Mouse (Mus musculus): ENCODE data around the gene Micu2. TPM values are rescaled to one million over a fixed set of nuclear protein-coding genes. Genes with fewer than 3 reads are reported as not detected.

The Micu2 gene
- total and polyA plus RNA-seq, 2 experiments from 2014 or later = 50.8 to 71.6 TPM

DNA sequence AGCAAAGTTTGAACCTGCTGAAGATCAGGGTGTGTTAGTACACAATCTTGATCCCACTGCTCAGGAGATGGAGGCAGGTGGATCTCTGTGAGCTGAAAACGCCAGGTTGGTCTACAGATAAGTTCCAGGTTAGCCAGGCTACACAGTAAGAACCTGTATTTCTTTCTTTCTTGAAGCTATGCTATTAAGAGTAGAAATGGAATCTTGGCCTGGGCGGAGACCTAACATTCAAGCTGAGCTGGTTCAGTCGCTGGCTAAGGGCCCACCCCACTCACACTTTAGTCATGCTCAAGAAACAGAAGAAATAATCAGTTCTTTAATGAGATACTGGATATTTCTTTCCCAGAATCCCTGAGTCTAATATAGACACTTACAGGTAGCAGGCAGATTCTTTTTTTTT lies 115.7 kb downstream of the Micu2 start:
- Histone ChIP-seq H3K36me3 (ENCODE audit: insufficient read depth, low read length) (no peaks in the 10 kb centered on the region), H3K27ac (ENCODE audit: low read depth, low read length) (no peak overlapping the region), H3K4me2 (ENCODE audit: low read depth, low read length, poor library complexity, severe bottlenecking) (no peak overlapping the region), H3K4me1 (ENCODE audit: insufficient read depth, low read length) (peaks cover 8% of the 10 kb centered on the region), H3K9me3 (ENCODE audit: low read length) (no peaks in the 10 kb centered on the region), H3K9ac (replicated peaks; ENCODE audit: low read length, poor library complexity, severe bottlenecking) (no peak overlapping the region), H3K27me3 (ENCODE audit: insufficient read depth, low read length) (no peaks in the 10 kb centered on the region), H3K4me3 (ENCODE audit: low read depth, low read length) (no peak overlapping the region)
- 92% methylated on average over 3 of the region's 3 CpGs for WGBS
- DNase-seq (ENCODE audit: low spot score) = no peak
- TF ChIP-seq CTCF (IDR thresholded peaks at IDR 0.05) = no peak
- ATAC-seq (ENCODE audit: low FRiP score) = no peak

DNA sequence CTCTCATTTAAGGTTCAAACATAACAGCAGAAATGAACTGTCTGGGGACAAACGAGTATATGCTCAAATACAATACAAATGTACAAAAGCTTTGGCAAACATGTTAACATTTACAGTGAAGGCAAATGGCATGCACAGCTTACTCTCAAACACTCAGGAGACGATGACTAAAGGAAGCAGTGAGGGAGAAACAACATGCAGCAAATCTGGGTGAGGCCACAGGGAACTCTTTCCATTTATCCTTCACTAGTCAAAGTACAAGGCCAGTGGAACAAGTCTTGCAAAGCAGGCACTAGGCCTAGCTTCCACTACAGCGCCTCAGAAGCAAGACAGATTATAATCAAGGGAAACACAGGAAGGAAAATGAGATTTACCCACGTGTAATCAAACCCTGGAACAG lies 116.3 kb downstream of the Micu2 start:
- no peak for ATAC-seq (ENCODE audit: low FRiP score)

DNA sequence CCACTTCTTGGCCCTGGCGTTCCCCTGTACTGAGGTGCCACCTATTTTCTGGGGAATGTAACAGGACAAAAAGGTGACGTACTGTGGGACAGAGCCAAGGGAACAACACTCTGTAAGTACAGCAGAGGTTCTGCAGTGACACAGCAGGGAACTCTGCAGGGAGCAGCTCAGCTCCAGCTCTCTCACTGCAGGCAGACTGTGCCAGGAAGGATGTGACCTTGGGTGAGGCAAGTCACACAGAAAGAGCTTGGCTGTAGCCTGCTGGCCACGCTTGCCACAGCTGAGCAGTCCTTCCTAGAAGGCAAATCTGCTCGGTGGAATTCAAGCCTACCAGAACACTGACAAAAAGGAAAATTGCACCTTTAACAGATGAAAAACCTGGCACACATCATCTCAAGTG lies 117.3 kb downstream of the Micu2 start:
- ATAC-seq (ENCODE audit: low FRiP score) (no peak), DNase-seq (ENCODE audit: low spot score) (peak; percentile 48)
- 43% methylated on average over 4 of the region's 4 CpGs for WGBS
- H3K9ac ChIP-seq (replicated peaks; ENCODE audit: low read length, poor library complexity, severe bottlenecking) = no peak overlapping the region
- H3K27me3 ChIP-seq (ENCODE audit: insufficient read depth, low read length) = no peaks in the 10 kb centered on the region
- no peaks in the 10 kb centered on the region for H3K36me3 ChIP-seq (ENCODE audit: insufficient read depth, low read length)
- peak overlapping the region; percentile 19; the same call in 1 of the 2 replicates for H3K27ac ChIP-seq (ENCODE audit: low read depth, low read length)
- no peak overlapping the region for H3K4me2 ChIP-seq (ENCODE audit: low read depth, low read length, poor library complexity, severe bottlenecking)
- peak; percentile 3; the same call in 1 of the 2 replicates for TF ChIP-seq CTCF (IDR thresholded peaks at IDR 0.05)
- H3K9me3 ChIP-seq (ENCODE audit: low read length) = no peaks in the 10 kb centered on the region
- H3K4me3 ChIP-seq (ENCODE audit: low read depth, low read length) = no peak overlapping the region
- H3K4me1 ChIP-seq (ENCODE audit: insufficient read depth, low read length) = peaks cover 3% of the 10 kb centered on the region; the same call in 1 of the 2 replicates

More for the DNA sequence above, 116.3 kb downstream of the Micu2 start:
- DNase-seq (ENCODE audit: low spot score) = no peak
- H3K9me3 ChIP-seq (ENCODE audit: low read length) = no peaks in the 10 kb centered on the region
- WGBS = 67% methylated on average over 4 of the region's 4 CpGs
- no peak overlapping the region for H3K9ac ChIP-seq (replicated peaks; ENCODE audit: low read length, poor library complexity, severe bottlenecking)
- no peaks in the 10 kb centered on the region for H3K36me3 ChIP-seq (ENCODE audit: insufficient read depth, low read length)
- H3K4me3 ChIP-seq (ENCODE audit: low read depth, low read length) = no peak overlapping the region
- no peak for TF ChIP-seq CTCF (IDR thresholded peaks at IDR 0.05)
- H3K4me2 ChIP-seq (ENCODE audit: low read depth, low read length, poor library complexity, severe bottlenecking) = no peak overlapping the region
- no peak overlapping the region for H3K27ac ChIP-seq (ENCODE audit: low read depth, low read length)
- H3K27me3 ChIP-seq (ENCODE audit: insufficient read depth, low read length) = no peaks in the 10 kb centered on the region
- peaks cover 3% of the 10 kb centered on the region; the same call in 1 of the 2 replicates for H3K4me1 ChIP-seq (ENCODE audit: insufficient read depth, low read length)

DNA sequence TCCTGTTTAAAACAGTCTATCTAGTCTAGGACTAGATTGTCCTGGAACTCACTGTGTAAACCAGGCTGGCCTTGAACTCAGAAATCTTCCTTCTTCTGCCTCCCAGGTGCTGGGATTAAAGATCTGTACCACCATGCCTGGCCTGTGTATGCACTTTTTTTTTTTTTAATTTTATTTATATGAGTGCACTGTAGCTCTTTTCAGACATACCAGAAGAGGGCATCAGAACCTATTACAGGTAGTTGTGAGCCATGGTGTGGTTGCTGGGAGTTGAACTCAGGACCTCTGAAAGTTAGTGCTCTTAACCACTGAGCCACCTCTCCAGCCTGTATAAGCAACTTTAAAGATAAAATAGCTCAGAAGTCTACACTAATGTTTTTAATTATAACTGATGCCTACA lies 118.0 kb downstream of the Micu2 start:
- no peak for ATAC-seq (ENCODE audit: low FRiP score)
- H3K4me3 ChIP-seq (ENCODE audit: low read depth, low read length) = no peak overlapping the region

DNA sequence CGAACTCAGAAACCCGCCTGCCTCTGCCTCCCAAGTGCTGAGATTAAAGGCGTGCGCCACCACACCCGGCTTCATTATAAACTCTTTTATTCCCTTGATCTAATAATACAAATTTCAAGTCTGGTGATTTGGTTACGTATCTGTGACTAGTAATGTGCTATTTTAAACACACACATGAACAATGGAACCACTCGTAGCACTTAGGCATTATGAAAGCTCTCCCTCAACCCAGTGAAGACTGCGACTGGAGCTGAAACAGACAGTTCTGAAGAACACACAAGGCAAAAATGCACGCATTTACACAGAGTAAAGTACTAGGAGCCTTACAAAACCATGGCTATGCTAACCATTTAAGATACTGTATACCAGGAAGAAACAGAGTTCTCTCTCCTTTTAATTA lies 121.1 kb downstream of the Micu2 start:
- Histone ChIP-seq H3K4me2 (ENCODE audit: low read depth, low read length, poor library complexity, severe bottlenecking) (no peak overlapping the region), H3K27me3 (ENCODE audit: insufficient read depth, low read length) (no peaks in the 10 kb centered on the region), H3K27ac (ENCODE audit: low read depth, low read length) (no peak overlapping the region), H3K4me3 (ENCODE audit: low read depth, low read length) (no peak overlapping the region), H3K4me1 (ENCODE audit: insufficient read depth, low read length) (peaks cover 3% of the 10 kb centered on the region; the same call in 1 of the 2 replicates), H3K9me3 (ENCODE audit: low read length) (no peaks in the 10 kb centered on the region), H3K36me3 (ENCODE audit: insufficient read depth, low read length) (peaks cover 4% of the 10 kb centered on the region; the same call in 1 of the 2 replicates), H3K9ac (replicated peaks; ENCODE audit: low read length, poor library complexity, severe bottlenecking) (no peak overlapping the region)
- no peak for ATAC-seq (ENCODE audit: low FRiP score)
- WGBS = 93% methylated on average over 9 of the region's 9 CpGs
- TF ChIP-seq CTCF (IDR thresholded peaks at IDR 0.05) = no peak
- no peak for DNase-seq (ENCODE audit: low spot score)

More for the DNA sequence above, 118.0 kb downstream of the Micu2 start:
- no peaks in the 10 kb centered on the region for H3K9me3 ChIP-seq (ENCODE audit: low read length)
- no peak for DNase-seq (ENCODE audit: low spot score)
- no peaks in the 10 kb centered on the region for H3K36me3 ChIP-seq (ENCODE audit: insufficient read depth, low read length)
- H3K9ac ChIP-seq (replicated peaks; ENCODE audit: low read length, poor library complexity, severe bottlenecking) = no peak overlapping the region
- H3K4me2 ChIP-seq (ENCODE audit: low read depth, low read length, poor library complexity, severe bottlenecking) = no peak overlapping the region
- H3K4me1 ChIP-seq (ENCODE audit: insufficient read depth, low read length) = peaks cover 3% of the 10 kb centered on the region; the same call in 1 of the 2 replicates
- H3K27ac ChIP-seq (ENCODE audit: low read depth, low read length) = no peak overlapping the region
- no peak for TF ChIP-seq CTCF (IDR thresholded peaks at IDR 0.05)
- no peaks in the 10 kb centered on the region for H3K27me3 ChIP-seq (ENCODE audit: insufficient read depth, low read length)

DNA sequence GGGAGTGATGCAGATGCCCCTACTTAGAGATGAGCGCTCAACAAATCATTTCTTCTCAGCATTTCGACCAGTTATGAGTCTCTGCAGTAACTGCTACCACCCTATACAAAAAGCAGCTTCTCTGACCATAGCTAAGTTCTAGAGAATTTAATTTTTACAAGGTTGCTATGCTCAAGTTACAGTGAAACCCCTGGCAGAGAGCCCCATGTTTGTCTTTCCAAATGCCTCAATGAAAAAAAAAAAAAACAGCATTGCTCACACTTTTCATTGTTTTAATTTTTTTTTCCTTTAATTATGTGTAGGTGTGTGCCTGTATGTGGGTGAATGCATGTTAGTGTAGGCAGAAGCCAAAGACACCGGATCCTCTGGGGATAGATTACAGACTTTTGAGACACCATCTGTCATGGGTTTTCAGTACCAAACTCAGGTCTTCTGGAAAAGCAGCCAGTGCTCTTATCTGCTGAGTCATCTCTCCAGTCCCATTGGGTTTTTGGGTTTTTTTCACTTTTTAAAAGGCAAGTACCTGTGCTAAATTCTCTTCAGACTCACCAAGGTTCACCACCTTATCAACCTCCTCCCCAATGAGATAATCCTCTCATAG lies 132.3 kb downstream of the Micu2 start:
- ATAC-seq (ENCODE audit: low FRiP score) (no peak), DNase-seq (ENCODE audit: low spot score) (no peak)
- Histone ChIP-seq H3K27ac (ENCODE audit: low read depth, low read length) (no peak overlapping the region), H3K36me3 (ENCODE audit: insufficient read depth, low read length) (peaks cover 21% of the 10 kb centered on the region), H3K4me1 (ENCODE audit: insufficient read depth, low read length) (no peaks in the 10 kb centered on the region), H3K4me2 (ENCODE audit: low read depth, low read length, poor library complexity, severe bottlenecking) (no peak overlapping the region), H3K9ac (replicated peaks; ENCODE audit: low read length, poor library complexity, severe bottlenecking) (no peak overlapping the region), H3K27me3 (ENCODE audit: insufficient read depth, low read length) (no peaks in the 10 kb centered on the region), H3K9me3 (ENCODE audit: low read length) (no peaks in the 10 kb centered on the region), H3K4me3 (ENCODE audit: low read depth, low read length) (no peak overlapping the region)
- TF ChIP-seq CTCF (IDR thresholded peaks at IDR 0.05) = no peak
- WGBS = 98% methylated on average over 3 of the region's 3 CpGs

Other genes with a start within 250 kb of the Micu2 start
- 7.7 and 8.4 TPM in 2 replicates for gene Lats2, start 240.9 kb downstream of the Micu2 start, total RNA-seq (2014; rRNA removed)
- 3.1 and 3.8 TPM in 2 replicates for gene Lats2, start 240.9 kb downstream of the Micu2 start, polyA plus RNA-seq (2015; fragmentation: Nextera tagmentation; extraction: Ambion mirVana)
- gene Sap18, start 201.1 kb downstream of the Micu2 start, total RNA-seq (2014; rRNA removed) = 11.4 and 36.9 TPM in 2 replicates
- gene Sap18, start 201.1 kb downstream of the Micu2 start, polyA plus RNA-seq (2015; fragmentation: Nextera tagmentation; extraction: Ambion mirVana) = 22.4 and 26.8 TPM in 2 replicates
- 2.4 and 4.2 TPM in 2 replicates for gene Ska3, start 173.1 kb downstream of the Micu2 start, total RNA-seq (2014; rRNA removed)
- gene Ska3, start 173.1 kb downstream of the Micu2 start, polyA plus RNA-seq (2015; fragmentation: Nextera tagmentation; extraction: Ambion mirVana) = 3.9 and 4.2 TPM in 2 replicates
- gene Mrpl57, start 173.0 kb downstream of the Micu2 start, total RNA-seq (2014; rRNA removed) = 45.4 and 48.3 TPM in 2 replicates
- 205 and 218 TPM in 2 replicates for gene Mrpl57, start 173.0 kb downstream of the Micu2 start, polyA plus RNA-seq (2015; fragmentation: Nextera tagmentation; extraction: Ambion mirVana)
- 21.5 and 37.3 TPM in 2 replicates for gene Zdhhc20, start 109.0 kb downstream of the Micu2 start, total RNA-seq (2014; rRNA removed)
- 25.6 and 33.2 TPM in 2 replicates for gene Zdhhc20, start 109.0 kb downstream of the Micu2 start, polyA plus RNA-seq (2015; fragmentation: Nextera tagmentation; extraction: Ambion mirVana)
- gene Fgf9, start 71.3 kb upstream of the Micu2 start, total RNA-seq (2014; rRNA removed) = 7.4 and 7.9 TPM in 2 replicates
- 17.7 and 17.8 TPM in 2 replicates for gene Fgf9, start 71.3 kb upstream of the Micu2 start, polyA plus RNA-seq (2015; fragmentation: Nextera tagmentation; extraction: Ambion mirVana)